Mouse (Mus musculus) telencephalon, adult 2 months (tissue): ENCODE data around the gene Reps2.

ENCODE experiments used
- DNase-seq: peaks from one replicate; pipeline ENCODE4 v3.0.0-alpha.2; 2011; ENCODE audit warnings: low read depth, low spot score

Gene Reps2

DNA sequence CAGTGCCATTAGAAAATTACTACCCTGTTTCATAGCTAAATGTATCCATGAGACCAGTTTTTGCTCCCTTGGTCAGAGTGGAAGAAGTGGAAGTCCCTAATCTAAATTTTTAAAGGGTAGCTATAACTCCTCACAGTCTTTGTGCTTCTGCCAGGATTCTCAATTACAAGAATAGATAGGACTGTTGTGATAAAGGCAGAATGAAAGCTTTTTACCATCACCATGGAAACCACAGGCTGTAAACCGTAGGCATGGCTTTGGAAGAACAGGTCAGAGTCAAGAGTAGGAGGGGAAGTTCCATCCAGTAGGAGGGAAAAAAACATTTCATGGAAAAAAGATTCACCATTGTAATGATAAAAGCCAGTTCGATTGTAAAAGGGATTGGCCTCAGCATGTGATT, 147.0 kb downstream of the Reps2 start:
- no peak for DNase-seq

DNA sequence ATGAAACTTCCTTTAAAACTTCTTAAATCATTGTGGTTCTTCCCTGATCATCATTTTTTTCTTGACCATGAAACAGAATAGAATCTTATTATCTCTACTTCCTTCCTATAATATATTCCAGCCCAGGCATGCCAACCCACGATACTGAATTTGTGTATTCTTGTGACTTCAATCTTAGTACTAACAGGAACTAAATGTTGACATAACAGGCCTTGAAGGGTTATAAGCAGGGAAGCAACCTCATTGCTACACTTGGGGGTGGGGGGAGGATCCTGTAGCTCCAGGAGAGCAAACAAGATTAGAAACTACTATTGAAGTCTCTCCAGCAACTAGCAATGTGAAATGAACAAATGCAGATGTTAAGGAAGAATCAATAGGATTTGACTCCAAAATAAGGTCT, 154.8 kb downstream of the Reps2 start:
- no peak for DNase-seq

DNA sequence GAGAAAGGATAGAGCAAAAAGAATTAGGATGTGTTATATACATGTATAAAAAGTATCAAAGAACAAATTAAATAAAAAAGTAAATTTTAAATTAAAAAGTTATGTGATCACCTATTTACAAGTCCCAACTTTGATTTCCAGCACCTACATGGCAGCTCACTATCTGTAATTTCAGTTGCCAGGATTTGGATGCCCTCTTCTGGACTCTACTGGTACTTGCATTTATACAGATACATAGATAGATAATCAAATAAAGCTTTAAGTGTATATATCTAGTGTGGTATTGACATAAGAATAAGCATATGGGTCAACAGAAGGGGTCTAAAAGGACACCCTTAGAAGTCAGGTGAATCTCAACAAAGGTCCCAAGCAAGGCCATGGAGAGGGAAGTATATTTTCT, 155.7 kb downstream of the Reps2 start:
- DNase-seq, result no peak

DNA sequence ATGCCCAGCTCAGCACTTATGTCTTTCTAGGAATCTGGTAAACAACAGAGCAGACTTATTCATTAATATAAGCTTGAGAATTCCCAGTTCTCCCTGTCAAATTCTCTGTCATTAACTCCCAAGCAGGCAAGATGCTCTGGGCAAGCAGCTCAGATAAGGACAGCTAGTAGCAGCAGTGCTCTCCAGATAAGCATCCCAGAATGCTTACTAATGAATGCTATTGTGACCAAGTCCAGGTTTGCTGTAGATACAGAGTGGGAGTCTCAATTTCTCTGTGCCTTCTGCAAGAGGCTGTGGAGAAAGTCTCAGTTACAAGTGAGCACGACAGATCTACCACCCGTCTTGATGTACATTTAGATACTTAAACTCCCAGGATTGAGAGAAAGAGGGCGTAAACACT, 173.2 kb downstream of the Reps2 start:
- no peak for DNase-seq

DNA sequence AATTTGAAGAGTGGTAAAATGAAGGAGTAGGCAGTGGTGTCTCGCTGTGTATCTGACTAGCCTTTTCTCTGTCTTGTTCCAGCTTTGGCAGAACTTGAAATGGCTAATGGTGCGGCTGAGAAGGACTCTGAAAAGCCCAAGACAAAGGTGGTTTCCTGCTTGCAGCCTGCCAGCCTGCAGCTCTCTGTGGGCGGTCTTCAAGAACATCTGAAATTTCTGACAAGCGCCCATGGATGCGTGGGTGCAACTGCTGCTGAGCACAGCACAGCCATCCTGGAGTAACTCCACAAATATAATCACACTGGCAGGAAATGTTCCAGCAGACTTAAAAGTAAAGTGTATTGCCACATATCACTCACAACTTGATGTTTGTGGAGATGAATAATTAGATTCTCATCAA, 181.3 kb downstream of the Reps2 start:
- DNase-seq, result peak; percentile 85

DNA sequence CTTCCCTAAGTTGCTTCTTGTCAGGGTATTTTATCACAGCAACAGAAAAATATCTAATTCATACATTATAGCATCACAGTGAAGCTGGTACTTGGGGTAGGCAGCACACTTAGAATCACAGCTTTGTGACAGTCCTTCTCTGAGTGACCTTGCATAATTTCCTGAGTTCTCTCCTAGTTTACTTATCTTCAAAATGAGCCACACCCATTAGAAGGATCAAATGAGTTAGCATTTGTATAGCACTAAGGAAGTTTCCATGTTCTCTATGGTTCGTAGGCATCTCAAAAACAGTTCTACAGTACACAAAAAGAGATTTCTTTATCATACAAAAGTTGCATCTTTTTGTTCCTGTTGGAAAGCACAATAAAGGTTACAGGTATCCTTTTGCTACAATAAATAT, 187.0 kb downstream of the Reps2 start:
- no peak for DNase-seq

DNA sequence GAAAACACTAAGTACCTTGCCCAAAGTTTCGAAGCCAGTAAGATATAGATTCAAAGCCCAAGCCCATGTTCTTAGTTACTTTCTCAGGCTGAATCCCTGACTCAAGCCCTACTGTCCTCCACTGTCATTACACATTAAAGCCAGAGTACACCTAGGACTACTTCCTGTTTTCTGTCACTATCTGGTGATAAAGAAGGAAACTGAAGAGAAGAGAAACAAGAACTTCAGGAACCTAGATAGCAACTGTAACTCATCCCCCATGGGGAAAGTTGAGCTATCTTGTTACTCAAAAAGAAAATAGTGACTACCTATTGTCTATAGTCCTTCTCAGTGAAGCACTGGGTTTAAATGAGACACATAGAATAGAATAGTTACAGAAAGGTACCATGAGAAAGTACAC, 188.1 kb downstream of the Reps2 start:
- DNase-seq, result no peak

DNA sequence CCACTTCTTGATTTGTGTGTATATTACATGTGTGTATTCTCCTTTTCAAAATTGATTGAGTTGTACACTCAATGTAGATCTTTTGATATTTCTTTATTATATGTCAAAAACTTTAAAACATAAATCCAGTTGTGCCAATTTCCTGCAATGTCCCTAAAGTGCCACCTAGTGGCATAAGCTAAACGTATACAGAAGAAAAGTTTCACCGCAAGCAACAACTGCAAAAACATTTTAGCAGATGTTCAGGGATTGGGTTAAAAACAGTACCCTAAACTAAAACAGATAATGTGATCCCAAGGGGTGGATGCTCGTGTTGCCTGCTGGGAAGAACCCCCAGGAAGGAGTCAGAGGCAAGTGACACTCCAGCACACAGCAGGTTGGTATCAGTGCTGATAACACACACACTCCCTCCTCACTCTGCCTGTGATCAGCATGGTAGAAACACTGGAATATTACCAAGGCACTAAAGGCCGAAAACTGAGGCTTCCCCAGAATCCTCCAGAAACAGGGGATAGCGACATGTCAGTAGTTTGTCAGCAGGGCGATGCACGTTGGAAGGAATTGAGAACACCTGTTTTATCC, 189.5 kb downstream of the Reps2 start:
- DNase-seq, result no peak

DNA sequence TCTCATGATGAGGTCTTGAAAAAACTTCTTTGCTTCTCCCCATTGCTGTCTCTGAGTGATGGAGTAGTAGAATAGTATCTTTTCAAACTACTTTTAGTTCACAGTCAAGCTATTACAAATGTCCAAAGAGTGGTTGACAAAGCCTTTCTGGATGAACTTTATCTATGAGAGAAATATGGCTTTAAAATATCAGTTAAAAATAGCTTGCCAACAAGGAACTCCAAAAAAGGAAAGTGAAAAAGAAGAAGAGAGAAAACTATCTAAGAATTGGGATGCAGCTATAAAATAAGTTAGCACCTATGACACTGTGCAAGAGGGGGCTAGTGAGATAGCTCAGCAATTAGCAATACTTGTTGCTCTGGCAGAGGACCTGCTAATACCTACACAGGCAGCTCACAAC, 190.8 kb downstream of the Reps2 start:
- no peak for DNase-seq

DNA sequence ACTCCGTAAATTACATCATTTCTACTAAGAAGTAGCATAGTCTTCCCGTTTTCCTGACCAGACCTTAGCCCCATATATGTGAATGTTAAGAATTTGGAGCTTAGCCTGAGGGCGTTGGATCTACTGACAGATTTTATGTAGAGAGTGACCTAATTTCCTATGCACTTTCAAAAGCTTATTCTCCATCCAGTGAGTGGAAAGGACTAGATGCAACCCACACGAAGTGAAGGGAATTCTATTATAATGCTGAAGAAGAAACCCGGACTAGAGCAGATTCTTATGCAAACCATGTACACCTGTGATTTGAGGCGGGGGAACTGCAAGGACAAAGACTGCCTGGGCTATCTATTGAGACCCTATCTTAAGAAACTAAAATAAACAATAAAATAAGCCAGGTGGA, 195.5 kb downstream of the Reps2 start:
- no peak for DNase-seq

DNA sequence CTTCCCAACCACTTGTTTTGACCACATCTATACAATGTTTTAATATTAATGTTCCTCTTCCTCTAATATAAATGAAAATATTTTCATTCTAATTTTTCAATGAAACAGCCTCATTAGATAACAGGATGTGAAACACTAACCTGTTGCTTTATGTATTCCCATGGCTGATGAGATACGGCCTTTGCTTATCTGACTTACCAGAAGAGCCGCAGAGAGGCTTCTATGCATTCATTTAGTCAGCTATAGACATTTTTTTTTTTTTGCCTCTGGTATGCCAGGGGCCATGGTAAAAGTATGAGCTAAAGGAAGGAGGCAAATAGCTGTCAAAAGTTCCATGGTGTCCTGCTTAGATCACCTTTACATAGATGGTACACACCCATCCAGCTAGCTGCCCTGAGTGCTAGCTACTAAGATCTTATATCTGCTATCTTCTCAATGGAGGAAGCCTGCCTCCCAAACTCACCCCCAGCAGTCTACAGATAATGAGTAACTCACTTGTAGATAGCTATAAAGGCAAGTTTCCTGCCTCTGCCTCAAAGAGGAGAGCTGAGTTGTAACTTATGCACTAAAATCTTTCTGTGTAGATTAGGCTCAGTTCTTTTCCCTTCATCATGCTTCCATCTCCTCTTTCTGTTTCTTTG, 196.7 kb downstream of the Reps2 start:
- no peak for DNase-seq

DNA sequence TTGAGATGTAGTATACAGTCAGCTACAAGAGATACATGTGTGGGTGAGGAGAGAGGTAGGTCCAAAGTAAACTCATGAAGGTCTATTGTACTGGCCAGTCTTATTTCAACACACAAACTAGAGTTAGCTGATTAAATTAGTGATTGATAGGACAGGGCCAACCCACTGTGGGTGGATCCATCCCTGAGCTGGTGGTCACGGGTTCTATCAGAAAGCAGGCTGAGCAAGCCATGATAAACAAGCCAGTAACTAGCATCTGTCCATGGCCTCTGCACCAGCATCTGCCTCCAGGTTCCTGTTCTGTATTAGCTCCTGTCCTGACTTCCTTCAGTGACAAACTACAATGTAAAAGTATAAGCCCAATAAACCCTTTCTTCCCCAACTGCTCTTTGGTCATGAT, 200.1 kb downstream of the Reps2 start:
- no peak for DNase-seq

DNA sequence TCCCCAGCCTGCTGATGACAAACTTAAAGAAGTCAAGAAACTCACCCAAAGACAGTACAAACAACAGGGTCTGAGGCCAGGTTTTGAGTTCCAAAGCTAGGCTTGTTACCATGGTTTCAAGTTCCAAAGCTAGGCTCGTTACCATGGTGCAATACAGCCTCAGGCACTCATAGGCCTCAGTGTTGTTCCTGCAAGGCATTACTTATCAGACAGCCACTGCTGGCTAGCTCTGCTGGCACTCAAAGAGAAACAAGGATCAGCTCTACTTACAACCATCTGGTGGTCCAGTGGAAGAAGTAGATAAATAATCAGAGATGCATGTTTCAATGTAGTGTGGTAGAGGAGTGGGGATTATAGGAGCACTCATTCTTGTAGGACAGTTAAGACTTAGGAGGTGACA, 200.5 kb downstream of the Reps2 start:
- no peak for DNase-seq

DNA sequence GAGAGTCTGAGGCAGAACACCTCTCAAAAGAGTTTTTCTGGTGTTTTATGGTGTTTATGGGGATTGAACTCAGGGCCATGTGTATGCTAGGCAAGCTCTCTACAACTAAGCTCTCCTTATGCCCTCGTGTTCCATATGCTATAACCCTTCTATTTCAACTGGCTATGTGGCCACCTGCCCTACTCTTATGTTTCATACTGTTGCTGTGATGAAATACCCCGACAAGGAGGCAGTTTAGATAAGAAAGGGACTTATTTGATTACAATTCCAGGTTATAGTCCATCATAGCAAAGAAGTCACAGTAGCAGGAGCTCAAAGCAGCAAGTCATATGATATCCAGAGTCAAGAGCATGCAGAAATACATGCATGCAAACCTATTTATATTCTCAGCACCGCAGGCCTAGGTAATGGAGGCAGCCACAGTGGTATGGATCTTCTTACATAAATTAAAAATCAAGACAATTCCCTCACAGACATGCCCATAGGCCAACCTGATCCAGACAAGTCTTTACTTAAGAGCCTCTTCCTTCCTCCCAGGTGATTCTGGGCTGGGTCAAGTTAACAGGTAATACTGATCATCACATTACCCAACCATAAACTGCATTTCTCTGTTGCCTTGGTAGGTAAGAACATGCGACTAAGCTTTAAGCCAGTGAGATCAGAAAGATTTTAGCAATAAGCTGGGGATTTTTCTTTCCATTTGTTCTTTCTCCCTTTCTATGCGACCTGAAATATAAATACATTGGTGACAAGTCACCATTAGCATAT, 210.5 kb downstream of the Reps2 start:
- no peak for DNase-seq

DNA sequence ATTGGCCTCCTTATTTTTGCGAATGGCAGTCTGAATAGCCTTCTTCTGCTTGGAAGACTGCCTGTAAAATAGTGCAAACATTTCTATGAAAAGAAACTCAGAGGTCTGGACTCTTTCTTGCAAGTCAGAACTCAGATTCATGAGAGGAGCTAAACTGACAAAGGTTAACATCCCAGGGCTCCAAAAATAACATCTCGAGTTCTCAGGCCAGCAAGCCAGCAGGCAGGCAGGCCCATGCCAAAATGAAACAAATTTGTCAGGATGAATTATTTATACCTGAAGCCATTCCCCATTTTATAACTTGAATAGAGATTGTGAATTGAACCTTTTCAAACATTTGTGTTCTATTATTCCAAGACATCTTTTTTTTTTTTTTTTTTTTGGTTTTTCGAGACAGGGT, 215.8 kb downstream of the Reps2 start:
- DNase-seq, result no peak

DNA sequence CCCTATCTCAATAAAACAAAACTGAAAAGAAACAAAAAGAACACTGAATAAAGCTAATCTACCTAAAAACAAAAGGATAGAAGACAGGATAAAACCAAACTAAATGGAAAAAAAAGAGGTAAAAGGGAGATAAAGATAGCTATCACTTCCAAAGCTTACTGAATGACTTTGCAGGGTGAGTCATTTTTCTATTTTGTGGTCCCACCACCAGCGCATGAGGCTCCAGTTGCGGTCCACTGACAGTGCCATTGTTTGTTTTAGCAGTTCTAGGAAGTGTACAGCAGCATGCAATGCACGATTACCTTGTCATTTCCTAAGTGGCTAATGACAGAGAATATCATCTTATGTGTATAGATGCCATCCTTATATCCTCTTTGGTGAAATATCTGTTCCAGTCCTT, 224.0 kb downstream of the Reps2 start:
- DNase-seq, result no peak

DNA sequence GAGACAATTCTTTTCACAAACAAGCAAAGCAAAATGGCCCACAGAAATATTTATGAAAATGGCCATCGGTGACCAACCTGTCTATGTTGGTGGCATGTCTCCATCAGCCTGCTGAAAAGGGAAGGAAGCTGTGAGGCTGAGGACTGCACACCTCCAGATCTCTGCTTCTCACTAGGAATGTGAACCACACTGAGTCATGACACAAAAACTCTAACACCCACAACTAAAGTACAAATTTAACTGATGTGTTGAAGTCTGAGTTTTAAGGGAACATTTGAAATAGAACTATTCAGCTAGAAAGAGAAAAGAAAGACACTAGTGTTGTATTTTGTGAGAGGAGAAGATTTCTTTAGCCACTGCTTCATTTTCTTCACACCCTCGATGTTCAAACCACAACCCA, 230.3 kb downstream of the Reps2 start:
- peak; percentile 46 for DNase-seq

DNA sequence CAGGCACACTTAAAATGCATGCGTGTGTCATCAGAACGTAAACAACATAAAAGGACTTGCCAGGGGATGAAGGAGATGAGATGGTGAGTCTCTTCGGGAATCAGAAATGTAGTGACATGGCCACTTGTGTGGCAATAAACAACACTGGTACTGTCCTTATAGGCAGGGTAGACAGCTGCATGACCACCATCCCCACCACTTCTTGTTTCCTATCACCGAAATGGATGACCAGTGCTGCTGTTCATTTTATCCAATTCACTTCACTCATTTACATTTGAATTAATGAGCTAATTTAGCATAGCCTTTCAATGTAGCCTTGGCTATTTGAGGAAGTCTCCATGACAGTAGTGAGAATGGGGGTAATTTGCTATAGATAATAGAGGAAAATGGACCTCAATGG, 236.2 kb downstream of the Reps2 start:
- no peak for DNase-seq

DNA sequence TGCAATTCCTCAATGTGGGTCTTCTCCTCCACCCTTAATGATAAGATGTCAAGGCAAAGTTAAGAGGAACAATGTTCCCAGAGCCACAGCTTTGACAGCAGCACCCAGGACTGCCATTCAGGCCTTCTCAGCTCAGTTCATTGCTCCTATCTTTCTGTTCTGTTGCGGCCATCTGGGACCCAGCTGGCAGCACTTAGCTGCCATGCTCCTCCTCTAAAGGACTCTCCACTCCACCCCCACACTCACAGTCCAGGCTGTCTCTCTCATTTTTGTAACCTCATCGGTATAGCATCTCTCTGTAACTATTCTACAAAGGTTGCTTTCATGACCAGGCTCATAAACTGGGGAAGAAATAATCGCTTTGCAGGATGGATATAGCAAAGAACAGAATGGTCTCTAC, 241.0 kb downstream of the Reps2 start:
- no peak for DNase-seq

DNA sequence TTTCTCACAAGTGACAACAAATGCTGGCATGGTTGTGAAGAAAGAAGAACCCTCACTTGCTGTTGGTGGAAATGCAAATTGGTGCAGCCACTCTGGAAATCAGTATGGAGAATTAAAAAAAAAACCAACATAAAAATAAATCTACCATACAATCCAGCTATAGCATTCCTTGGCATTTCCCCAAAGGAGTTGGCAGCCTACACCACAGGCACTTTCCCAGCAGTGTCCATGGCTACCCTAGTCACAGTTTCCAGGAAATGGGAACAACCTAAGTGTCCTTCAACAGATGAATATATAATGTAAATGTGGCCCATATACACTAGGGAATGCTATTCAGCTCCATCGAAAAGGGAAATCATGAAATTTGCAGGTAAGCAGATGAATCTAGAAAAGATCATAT, 262.7 kb downstream of the Reps2 start:
- DNase-seq, result peak; percentile 10

DNA sequence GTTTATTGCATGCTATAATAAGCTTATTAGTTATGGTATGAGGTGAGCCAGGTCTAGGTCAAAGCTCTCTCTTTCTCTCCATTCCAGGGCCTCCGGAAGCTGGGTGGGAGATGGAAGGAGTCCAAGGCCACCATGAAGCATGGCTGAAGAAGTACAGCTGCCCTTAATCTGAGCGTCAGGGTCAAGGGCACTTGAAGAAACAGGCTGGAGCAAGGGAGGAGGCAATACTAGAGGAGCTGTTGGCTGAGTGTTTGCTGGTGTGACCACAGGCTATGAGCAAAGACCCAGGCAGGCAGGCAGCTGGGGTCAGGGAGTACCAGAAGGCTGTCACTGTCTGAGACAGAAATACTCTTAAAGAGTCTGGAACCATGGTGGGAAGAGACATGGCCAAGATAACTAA, 280.2 kb downstream of the Reps2 start:
- DNase-seq, result no peak
